Mouse (Mus musculus) hematopoietic stem cell, adult 5-6 weeks (primary cell): ENCODE measurements at regions not wholly inside any gene's neighbourhood (a gene's known extent, or its start where the extent isn't known, plus 50 kb on each side); places are given as distances from the start of the nearest gene placed in this dataset.

Source experiments
- ATAC-seq, 2 experiments: fragments of 125-278 bp in 1 of 2; replicated peaks in 1 of 2; 2 replicates each; pipeline ENCODE4 v1.8.0; 2016 to 2017; ENCODE audit warnings: inconsistent platforms in 2 of 2, mild to moderate bottlenecking in 2 of 2, moderate number of reproducible peaks in 2 of 2, low read depth in 1 of 2, moderate TSS enrichment in 1 of 2; ENCODE audit not compliant: low FRiP score in 2 of 2, poor library complexity in 2 of 2, severe bottlenecking in 2 of 2, insufficient read depth in 1 of 2, low TSS enrichment in 1 of 2

DNA sequence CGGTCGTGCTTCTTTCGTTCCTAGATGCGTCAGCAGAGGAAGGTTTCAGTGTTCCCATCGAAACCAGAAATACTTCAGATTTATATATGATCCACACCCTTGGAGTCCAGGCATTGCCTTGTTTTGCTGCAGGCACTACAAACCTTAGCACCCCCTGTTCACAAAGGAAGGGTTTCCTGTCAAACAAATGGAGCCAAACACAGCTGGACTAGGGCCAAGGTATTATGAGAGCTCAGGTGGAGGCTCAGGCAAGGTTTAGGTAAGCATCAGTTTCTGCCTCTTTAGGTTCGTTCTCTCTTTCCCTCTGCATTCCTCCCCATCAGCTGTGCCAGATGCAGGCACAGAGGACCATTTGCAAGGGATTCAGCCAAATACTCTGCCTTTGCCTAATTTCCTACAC, 377.0 kb upstream of the A1bg start:
- ATAC-seq: no peak

DNA sequence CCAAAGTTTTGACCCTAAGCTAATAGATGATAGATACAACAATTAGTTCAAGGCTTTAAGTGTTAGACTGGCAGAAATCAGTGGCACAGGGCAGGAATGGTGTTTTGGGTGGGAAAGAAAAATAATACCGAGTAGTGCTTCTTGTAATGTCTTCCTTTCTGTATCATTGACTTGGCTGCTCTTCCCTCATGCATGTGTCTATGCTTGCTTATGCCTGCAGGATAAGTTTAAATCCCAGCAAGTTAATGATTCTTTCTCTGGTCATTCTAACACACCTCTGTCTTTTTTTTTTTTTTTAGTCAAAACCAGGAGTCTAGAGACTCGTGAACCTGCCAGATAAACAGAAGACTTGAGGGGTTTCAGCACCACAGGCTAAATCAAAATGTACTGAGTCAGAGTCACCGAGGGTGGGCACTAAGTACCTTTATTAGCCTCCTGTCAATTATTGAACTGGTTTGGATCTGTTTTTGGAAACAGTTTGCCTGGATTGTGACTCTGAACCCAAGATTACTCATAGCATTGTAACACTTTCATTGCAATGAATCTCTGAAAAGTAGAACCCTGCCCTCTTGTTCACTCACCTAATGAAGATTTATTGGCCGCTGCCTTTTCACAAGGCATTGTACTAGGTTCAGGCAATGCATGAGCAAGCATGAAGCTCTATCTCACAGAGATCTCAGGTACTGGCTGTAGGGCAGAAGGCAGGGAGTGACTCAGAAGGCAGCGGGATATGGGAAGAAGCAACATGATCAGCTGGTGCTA, 374.8 kb upstream of the A1bg start:
- ATAC-seq: no peak

DNA sequence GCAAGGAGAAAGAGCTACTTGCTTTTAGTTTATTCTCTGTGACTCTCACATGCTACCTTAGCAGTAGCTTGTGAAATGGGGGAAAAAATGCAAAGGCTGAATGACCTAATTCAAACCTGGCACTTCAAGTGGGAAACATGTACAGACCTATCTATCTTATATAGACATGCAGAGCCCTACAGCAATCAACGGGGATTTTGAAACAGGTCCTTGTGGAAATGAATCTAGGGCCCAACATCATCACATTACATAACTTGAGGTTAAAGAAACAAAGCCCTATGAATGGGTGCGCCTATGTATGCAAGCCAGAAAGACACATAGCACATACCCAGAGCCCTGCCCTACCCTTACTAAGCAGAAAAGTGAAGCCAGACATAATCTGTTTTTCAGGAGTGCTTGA, 371.8 kb upstream of the A1bg start:
- ATAC-seq: no peak; a peak in 1 of 4 replicates

DNA sequence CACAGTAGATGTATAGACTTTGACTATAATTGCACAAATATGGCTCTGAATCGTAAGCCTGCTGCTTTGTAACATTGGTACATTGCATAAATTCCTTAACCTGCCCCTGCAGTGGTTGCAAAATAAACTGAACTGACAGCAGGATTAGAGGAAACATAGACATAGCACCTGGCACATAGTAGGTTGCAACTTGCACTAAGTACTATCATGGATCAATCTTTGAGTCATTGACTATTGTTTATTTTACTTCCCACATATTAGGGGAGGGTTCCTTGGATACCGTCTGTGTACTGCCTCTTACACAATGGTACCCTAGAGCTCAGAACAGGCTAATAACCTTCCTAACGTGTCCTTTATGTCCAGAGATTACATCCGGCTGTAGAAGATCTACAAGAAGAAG, 371.3 kb upstream of the A1bg start:
- ATAC-seq: no peak

DNA sequence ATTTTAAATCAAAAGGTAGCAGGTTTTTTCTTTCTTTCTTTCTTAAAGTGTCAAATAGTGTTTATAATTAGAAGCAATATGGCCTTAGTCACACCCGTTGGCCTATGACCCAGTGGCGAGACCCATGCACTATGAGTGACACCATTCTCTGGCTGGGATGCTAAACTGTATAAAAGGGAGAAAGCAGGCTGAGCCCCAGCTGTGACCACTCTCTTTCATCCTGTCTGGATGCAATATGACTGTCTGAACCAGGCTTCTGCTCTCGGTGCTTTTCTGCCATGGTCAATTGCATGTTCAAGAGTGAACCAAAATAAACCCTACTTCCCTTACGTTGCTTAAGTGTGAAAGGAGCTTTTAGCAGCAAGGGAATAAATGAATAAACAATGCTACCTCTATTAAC, 346.0 kb upstream of the A1bg start:
- ATAC-seq: no peak

DNA sequence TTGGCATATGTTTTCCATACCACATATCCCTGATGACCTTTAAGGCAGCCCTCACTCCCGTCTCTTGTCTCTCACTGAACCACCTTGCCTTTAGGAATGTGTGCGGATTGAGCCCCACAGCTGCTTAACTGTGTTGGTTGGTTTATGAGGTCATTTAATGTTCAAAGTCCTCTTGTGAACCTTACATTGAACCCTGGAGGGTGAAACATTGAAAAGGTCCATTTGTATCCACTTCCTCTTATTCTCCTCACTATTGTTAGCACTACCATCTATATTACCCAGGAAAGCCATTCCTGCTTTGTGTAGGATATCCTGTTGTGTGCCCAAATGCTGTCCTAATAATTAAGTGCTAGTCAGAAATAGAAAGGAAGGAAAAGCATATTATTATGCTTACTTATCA, 336.2 kb upstream of the A1bg start:
- ATAC-seq: no peak

DNA sequence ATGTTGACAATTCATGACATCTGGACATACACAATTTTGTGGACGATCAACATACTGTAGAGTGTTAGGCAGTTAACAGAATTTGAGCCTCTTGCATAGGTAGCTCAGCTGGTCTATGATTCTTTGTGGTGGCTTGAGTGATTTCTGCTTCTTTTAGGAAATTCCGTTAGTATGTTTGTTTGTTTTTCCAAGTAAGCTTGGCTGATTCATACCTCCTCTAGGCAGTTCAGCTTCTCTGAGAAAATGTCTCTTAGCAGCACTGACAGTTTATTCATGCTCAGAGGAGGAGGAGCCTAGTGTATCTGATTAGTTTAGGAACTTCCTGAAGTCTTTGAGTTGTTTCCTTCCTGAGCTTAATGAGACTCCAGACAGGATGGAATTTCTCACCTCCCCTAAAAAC, 321.7 kb upstream of the A1bg start:
- no peak for ATAC-seq

DNA sequence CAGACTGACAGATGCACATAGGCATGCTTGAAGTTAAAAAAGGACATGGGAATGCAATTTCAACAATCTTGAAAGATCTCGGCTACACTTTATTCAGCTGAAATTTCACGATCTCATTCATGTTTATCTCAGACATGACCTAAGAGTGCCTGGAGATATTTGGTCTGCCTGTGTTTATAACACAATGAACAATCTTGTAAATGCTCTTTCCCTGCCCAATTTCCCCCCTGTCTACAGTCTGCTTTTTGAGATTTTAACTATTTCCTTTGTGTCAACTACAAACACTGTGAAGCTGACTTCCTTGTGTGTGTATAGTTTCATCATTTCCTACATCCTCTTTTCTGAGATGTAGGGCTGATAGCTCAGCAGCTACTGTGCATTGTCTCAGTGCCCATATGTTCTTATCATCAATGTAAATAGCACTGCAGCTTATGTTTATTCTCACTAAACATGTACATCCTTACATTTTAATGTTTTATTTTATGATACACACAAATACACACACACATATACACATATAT, 319.4 kb upstream of the A1bg start:
- no peak for ATAC-seq

DNA sequence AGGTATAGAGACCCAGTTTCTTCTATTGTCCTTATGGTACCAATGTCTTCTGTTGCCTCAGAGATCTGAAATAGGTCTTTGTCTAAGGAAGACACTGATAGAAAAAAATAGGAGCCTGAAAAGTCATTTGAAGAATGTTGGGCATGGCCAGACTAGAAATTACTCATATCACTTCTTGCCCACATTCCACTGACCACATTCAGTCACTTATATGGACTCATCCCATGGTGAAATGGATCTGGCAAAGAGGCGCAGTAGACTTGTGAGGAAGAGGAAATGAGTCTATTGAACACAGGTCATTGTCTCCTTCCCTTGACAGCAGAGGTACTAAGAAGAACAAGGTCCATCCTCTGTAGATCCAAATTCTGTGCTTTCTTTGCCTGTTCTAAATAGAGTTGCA, 318.9 kb upstream of the A1bg start:
- no peak for ATAC-seq

DNA sequence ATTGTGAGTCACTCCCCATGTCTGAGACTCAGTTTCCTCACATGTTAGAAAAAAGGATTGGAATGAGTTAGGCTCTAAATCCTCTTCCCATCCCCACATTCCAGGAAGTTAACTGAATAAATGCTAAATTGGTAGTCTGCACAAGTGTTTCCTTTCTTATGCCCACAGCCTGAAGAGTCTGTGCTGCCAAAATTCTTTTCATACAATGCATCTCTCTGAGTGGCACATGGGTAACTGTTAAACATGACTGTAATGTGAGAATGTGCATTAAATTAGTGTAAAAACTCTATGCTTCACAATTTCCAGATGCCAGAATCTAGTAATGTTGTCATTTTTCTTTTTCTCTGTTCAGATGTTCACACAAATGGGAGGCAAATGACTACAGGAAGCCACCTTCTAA, 317.5 kb upstream of the A1bg start:
- no peak for ATAC-seq

DNA sequence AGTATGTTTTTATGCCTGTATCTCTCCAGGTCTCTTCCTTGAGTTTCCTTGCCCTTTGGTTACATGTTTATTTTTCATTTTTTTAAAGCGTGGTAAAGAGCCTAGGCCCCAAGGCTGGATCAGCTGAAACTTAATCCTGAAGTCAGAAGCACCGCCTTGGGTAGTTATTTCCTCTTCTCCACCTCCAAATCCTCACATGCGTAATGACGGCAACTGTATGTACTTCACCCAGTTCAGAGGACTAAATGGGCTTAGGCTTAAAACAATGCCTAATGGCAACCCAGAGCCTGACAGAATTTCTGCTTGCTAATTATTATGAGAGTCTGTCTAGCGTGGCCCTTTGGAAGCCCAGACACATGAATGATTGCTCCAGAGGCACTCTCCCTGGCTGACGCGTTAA, 316.6 kb upstream of the A1bg start:
- no peak for ATAC-seq

DNA sequence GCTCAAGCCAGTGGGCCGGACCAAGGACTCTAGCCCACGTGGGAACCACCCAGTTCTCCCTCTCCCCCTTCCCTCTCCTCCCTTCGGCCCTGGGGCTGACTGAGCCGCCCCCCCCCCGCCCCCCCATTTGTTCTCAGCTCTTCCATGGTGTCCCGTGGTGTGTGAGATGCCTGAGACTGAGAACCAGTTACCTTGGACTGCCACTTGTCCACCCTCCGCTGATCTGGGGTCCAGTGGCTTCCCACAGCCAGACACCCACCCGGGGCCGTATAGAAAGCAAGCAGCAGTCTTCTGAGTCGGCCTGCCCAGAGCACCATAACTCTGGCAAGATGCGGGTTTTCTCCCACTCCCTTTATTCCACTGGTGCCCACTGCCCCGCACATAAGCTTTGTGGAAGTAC, 316.2 kb upstream of the A1bg start:
- ATAC-seq: no peak

DNA sequence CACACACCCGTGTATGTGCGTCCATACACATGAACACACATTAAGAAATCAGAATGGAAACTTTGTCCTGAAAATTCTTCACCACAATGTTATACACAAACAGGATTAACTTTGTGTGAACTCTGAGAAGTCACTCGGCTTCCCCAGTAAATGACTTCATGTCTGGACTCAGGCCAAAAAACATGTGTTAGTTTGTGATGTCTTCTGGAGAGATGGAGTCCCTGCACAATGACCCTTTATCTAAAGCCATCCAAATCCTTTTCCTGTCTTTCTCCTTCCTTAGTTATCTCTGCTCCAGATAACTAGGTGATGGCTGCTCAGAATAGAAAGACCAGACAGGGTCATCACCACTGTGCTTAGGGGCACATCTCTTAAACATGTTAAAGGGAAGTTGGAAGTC, 306.8 kb upstream of the A1bg start:
- ATAC-seq: no peak

DNA sequence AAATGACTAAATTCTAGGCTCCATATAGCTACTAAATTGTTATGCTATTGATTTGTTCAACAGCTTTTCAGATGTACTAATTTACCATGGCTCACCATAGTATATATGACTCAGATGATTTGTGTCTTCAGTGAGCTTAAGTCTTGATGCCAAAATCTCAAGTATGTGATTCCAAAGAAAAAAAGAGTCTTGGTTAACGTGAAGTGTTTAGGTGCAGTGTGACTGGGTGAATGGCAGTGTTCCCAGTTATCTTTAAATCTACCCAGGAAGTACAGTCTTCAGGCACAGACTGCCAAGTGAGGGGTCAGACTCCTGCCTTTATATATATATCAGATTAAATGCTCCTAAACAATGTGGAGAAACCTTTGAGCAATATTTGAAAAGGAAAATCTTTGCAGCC, 300.1 kb upstream of the A1bg start:
- ATAC-seq: no peak

DNA sequence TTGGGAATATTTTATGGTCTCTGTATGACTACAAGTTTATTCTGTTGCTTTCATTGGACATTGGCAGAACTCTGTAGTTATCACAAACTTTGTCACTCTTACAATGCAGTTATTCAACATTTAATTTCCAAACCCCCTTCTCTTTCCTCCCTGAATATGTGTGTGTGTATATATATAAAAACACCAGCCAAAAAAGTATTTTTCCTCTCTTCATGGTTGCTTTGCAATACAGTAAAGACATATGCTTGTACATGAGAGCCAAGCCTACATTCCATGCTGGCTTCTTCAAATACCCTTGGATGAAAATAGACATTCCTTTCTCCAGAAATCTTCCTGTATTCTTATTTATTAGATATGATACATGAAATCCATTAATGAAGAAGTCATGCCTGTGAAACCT, 287.3 kb upstream of the A1bg start:
- ATAC-seq: no peak

DNA sequence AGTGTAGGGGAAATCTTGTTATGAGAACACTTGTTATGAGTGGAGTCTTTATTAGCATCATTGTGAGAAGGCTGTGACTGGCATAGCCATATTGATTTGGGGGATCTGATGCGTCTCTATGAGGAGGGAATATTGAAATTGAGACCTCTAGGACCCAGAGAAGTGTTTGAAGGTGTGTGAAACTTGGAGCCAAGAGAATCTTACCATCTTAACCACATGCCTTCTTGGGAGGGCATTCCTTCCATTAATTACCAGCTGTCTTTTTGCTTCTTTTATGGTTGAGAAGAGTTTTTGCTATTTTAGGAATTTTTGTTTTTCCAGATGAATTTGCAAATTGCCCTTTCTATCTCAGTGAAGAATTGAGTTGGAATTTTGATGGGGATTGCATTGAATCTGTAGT, 267.2 kb upstream of the A1bg start:
- no peak for ATAC-seq

DNA sequence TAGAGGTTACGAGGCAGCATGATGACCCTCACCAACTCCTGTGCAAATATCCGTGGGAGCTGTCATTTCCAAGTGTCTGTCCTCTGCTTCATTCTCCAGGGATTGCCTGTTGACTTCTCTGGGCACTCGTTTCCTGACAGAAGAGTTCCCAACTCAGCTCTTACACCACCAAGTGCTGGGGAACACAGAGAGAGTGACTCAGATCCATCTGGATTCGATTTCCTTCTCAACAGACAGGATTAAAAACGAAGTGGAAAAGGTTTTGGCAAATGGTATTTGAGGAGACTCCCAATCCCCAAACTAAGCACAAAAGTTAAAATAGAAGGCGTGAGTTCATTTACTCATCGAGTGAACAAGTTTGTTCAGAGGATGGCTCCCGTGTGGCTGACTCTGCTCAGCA, 266.7 kb upstream of the A1bg start:
- ATAC-seq: no peak

DNA sequence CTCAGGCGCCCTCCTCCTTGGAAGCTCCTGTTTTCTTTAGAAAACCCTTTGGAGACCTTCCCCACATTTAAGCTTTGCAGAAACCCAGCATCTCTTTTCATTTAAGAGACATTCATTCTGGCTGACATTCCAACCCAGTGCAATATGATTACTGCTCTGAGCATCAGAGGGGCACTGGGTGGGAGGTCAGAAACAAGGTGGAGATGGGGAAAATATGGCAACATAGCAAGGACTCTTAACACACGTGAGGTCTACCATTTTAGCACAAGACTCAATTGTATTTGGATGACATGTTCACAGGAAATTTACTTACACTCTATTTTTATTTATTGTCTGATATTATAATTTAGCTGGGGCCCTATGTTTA, 261.8 kb upstream of the A1bg start:
- no peak for ATAC-seq

DNA sequence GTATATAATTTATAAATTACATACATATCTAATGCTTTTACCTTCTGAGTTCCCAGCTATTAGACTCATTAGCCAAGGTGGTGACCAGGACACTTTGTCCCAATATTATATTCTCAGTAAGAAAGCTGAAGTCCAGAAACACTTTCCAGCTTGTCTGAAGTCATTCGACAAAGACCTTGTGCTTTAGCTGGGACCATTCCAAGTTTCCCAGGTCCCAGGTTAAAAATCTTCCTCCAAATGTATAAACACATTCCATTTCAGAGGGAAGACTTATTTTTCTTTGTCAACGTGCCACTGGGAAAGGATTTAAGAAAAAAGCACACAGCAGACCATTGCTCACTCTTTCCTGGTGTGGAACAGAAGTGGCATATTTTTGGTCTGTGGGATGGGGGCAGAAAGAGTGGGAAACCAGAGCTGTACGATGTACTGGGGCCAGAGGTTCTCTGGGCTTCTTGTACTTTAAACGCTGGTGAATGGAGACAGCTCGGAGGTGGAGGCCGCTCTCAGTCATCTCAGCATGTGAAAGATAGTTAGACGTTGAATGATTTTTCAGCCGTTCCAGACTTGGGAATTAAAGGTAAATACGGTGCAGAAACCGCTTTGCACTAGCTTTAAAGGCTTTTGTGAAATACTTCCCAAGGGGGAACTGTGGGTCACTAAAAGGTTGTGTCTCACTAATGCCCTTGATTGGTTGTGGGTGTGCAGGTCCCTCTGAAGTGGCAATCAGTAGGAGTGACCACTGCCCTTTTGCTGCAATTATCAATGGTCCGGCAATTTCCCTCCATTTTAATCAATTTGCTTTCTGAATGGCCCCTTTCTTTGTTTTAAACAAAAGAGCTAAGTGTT, 261.2 kb upstream of the A1bg start:
- no peak for ATAC-seq
